Mouse (Mus musculus) adrenal gland, postnatal 25 days (tissue): ENCODE data around the gene Trim45. TPM values are rescaled to one million over a fixed set of nuclear protein-coding genes. Genes with fewer than 3 reads are reported as not detected.

Experiments used
- DNase-seq: peaks from one replicate; pipeline ENCODE4 v3.0.0; 2021; ENCODE audit warnings: mixed read lengths
- long read RNA-seq: library from polyadenylated mRNA; stranded (forward); transcript quantifications from one replicate; pipeline ENCODE4 v2.0.0, GENCODE M21; 2021
- total RNA-seq: library from RNA; stranded (reverse); gene quantifications from 2 replicates; pipeline ENCODE4 v1.2.3, GENCODE M21; 2021

Trim45 gene
- 4.9 and 5.0 TPM in 2 replicates for total RNA-seq
- long read RNA-seq, full-length matches to known transcripts = 4 of 5 reads
- long read RNA-seq, partial matches to known transcripts = 0 of 5 reads
- long read RNA-seq, other reads (novel, unspliced or antisense) = 1 of 5 reads

DNA sequence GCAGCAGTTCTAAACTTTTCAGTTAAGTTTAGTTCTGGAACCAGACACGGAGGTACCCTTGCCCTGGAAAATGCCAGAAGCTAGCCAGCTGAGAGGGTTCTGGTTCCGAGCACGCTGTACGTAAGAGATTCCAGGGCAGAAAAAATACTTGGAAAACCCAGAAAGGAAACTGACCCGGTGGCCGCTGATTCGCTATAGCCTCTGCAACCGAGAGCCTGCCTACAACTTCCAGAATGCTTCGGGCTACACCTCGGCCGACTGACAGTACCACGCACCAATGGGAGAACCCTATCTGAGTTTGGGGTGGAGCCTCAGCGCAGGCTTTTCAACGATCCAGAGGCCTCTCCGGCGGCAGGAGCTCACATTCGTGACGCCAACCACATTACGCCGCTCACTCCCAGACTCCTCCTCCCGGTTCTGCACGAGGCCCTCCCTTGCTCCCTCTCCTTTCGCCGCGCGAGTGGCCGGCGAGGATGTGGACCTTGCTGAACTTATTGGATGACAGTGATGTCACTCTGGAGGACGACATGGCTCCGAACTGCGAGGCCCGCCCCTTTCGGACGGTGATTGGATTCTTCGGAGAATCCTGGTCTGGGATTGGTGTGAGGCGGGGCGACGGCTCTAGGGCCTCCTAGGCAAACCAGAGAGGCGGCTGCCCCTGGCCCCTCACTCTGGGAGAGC is at the start of gene Trim45:
TSS of gene Trim45 (plus strand) at position 378 of the 681 bp plus-strand sequence.
- DNase-seq = peak; percentile 95

DNA sequence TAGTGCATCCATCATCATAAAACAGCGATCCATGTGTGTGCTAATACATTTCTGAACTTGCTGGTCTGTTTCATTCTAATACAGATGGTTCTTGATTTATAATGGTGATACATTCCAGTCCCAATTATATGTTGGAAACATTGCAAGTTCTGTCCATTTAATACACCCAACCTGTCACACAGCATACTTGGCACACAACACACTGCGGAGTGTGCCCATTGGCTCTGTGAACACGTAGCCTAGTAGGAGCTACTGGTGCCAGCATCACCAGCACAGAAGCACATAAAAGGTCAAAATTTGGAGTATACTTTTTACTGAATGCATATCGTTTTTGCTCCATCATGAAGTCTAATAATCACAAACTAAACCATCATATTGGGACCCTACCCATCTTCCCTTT is 44.9 kb upstream of the Trim45 start:
- DNase-seq = no peak

DNA sequence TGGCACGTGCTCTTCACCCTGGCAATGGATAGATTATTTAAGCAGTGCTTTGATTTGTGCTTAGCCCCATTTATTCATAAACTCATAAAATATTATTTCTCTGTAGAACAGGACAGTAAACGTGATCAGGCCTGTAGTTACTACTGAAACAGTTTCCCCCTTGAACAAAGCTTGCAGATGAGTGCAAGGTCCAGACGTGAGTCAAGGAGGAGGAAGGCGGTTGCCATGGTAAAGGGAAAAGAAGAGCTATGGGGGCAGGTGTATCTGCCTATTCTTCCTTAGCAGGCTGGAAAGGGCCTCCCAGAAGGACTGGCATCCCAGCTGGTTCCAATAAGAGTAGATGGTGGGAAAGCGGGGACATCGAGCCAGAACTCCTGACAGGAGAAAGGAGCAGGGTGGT is 40.6 kb upstream of the Trim45 start:
- DNase-seq = no peak

- no peak for DNase-seq
These were observed 40.0 kb upstream of the Trim45 start for GRCm38 (mm10) chr3:100881843-100882634.

DNA sequence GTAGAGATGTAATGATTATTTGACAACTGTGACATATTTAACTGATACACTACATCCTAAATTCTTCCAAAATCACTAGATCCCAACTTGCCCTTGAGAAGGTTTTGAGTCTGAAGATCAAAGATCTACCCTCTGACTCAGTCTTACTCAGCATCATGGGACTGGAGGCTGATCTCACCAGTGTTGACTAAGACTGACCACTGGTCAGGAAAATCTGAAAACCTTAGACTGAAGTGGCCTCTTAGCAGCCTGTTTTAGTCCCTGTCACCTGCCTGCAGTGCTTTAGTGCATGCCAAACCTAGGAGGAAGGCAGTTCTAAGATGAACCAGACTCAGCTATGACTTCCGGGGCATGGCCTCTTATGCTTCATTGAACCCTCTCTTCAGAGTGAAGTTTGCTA is 32.8 kb upstream of the Trim45 start:
- DNase-seq = no peak

GRCm38 (mm10) chr3:100890406-100890805 is 31.6 kb upstream of the Trim45 start:
- no peak for DNase-seq

DNA sequence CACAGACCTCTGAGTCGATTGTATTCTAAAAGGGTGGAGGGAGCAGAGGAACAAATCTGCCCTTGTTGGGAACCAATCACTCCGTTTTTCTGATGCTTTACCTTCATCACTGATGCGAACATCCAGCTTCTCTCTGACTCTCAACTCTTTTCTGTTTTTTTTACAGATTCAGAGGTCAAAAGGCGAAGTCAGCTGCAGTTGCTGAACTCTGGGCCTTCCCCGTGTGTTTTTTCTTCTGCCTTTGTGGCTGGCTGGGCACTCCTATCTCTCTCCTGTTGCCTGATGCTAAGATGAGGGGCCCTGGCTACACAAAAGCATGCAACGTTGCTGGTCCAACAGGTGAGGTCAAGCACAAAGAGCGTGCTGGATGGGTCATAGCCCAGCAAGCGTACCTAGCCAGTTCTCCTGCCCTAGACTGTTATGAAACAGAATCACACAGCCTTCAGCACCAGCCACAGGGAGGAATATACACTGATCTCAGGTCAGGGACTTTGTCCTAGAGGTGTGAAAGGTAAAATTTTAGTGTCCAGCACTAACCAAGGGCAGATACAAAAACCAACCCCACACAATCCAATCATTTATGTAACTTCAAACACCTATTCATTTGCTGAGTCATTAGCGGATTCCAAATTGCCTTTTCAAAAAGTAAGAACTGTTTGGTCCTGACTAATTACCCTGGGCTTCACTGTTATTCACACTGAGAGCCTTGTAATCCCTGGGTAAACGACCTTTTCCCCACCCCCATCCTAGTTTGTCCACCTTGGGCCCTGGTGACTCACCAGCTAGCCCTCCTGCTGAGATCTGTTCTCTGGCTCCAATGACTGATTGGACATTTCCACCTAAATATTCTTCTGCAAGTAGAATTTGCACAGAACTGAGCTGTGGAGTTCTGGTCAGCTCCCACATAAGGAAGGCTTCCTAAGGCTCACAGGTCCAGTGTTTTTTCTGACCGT is 29.3 kb upstream of the Trim45 start:
- DNase-seq = peak; percentile 10

GRCm38 (mm10) chr3:100895500-100895899 is 26.5 kb upstream of the Trim45 start:
- DNase-seq = no peak

- no peak for DNase-seq
These were observed 15.9 kb upstream of the Trim45 start for GRCm38 (mm10) chr3:100906128-100906527.

DNA sequence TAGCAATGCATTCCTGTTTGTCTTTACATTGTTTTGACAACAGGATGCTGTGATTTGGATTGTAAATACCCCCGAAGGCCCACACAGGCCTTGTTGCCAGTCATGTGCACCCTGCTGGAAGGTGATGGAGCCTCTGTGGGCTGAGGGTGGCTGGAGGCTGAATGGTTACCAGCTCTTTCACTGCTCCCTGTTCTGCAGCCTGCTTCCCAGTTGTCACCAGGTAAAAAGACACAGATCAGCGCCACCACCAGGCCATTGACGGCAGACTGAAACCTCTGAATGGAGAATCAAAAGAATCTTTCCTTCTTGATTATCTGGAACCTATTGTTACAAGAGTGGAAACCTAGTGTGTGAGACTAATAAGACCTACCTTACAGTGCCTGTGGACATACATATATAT is 15.1 kb upstream of the Trim45 start:
- peak; percentile 45 for DNase-seq

DNA sequence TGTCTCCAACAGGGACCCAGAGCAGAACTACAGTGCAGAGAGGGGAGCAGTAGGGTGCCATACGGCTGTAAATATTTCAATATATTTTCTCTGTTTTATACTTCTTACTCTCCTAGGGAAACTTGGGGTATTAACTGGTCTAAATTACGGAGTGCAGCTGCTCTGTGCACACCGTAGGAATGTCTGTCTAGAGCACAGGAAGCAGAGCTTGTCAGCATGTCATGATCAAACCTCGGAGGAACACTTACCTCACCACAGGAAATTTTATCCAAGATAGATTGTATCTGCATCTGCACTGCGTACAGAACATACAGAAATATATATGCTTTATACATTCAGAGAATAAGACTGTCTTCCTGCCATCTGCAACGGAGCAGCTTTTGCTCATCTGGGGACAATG is 13.4 kb upstream of the Trim45 start:
- DNase-seq = no peak

DNA sequence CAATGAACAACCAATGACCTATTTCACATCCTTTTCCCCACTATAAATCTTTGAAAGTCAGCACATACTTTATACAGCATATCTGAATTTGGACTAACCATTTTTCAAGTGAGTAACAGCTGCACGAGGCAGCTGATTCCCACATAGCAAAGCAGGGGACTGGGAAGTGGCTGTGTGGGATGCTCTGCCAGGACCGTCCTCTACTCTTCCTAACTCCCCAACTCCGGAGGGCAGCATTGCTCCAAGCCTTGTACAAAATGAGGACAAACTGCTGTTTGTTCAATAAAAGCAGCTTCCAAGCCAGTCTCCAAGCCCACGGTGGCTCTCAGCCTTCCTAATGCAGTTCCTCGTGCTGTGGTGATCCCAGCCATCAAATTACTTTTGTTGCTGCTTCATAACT is 11.4 kb upstream of the Trim45 start:
- no peak for DNase-seq

DNA sequence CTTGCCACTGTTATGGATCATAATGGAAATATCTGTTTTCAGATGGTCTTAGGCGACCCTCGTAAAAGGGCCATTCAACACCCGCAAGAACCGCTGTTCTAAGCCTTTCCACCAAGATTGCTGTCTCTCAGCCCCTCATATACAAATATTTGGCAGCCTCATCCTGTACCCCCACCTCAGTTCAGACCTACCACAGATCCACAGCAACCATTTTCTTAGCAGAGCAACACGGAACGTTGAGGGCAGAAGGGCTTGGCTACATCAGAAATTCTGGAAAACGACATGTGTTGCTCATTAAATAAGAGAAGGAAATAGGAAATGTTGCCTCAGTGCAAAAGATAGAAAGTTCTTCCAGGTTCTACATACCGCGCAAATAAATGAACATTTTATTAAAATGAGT is 11.0 kb upstream of the Trim45 start:
- DNase-seq = no peak

DNA sequence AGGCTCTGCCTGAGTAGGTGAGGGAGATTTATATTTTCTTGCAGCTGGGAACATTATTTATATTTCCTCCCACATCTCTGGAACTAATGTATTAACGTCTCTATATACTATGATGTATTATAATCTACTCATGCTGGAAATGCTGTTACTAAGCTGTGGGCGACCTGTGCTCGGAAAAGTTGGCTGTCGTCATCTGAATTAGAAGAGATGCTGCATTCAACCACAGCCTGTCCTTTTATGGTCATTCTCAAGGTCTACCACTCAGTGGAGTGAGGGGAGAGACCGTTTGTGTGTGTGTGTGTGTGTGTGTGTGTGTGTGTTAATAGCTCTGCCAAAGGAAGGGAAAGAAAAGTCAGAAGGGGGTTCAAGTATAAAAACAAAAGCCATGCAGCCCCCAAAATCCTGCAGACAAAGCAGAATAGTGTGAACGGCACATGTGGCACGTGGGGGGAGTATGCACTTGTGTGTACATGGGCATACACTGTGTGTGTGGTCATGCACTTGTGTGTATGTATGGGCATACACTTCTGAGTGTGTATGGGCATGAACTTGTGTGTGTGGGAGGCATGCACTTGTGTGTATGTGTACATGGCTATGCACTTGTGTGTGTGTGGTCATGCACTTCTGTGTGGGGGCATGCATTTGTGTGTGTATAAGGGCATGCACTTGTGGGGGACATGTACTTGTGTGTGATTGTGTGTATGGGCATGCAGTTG is 10.3 kb upstream of the Trim45 start:
- peak; percentile 25 for DNase-seq

DNA sequence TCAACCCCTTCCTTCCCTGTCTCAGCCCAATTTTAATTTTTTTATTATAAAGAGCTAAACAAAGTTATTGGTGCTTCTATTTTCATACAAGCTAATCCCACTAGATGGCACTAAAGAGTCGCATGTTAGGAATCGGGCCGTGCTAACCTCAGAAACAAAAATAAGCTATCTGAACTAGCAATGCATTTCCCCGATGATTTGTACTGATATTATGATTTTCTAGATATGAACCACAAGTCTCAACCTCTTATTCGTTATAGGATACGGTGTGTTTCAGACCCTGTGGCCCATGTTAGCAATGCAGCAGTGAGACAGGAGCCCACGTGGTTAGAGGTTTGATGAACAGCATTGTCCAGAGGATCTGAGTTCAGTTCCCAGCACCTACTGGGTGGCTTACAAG is 5.2 kb upstream of the Trim45 start:
- DNase-seq = no peak

GRCm38 (mm10) chr3:100920611-100921140 is 1.3 kb upstream of the Trim45 start:
- no peak for DNase-seq

- DNase-seq = no peak
These were observed 739 bp downstream of the Trim45 start for GRCm38 (mm10) chr3:100922506-100923375.

GRCm38 (mm10) chr3:100924065-100924732 is 2.2 kb downstream of the Trim45 start:
- DNase-seq = no peak

DNA sequence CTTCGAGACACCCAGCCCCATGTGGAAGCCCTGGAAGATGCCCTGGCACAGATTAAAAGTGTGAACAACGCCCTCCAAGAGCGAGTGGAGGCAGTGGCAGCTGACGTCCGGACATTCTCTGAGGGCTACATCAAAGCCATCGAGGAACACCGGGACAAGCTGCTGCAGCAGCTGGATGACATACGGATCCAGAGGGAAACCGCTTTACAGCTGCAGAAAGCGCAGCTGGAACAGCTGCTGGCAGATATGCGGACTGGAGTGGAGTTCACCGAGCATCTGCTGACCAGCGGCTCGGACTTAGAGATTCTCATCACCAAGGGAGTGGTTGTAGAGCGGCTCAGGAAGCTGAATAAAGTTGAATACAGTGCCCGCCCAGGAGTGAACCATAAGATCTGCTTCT is 3.2 kb downstream of the Trim45 start:
- DNase-seq = no peak
